In genomic region chrX:6261469-6261868, GRCm38 (mm10) we compare ENCODE assay signal across 8 mouse cellular contexts. TPM values are rescaled to one million over a fixed set of nuclear protein-coding genes. Genes with fewer than 3 reads are reported as not detected.
DNase-seq lines count a peak whose midpoint lies in the region; ATAC-seq and TF ChIP-seq lines count a peak whose summit lies in the region.

No protein-coding gene starts in this region.

- no peak overlapping the region for H3K4me3 ChIP-seq in heart, embryonic 12.5 days
- H3K4me3 ChIP-seq in hindbrain, postnatal 0 days (ENCODE audit: low read length) = no peak overlapping the region
- H3K4me3 ChIP-seq in midbrain, embryonic 13.5 days (replicated peaks) = no peak overlapping the region
- no peak overlapping the region for H3K4me3 ChIP-seq in spleen, adult 2 months (ENCODE audit: extremely low read depth, insufficient read depth, insufficient read length)

- intact Hi-C loops in left cerebral cortex, postnatal 14 days (cut with DNase I) = loop anchor here (2.0 kb wide), 1 partner anchor 213 kb away; no protein-coding TSS in a partner anchor

- ATAC-seq in heart, embryonic 12.5 days (ENCODE audit: insufficient number of reproducible peaks, low FRiP score) = no peak
- ATAC-seq in hindbrain, postnatal 0 days = peak; percentile 81
- ATAC-seq in midbrain, embryonic 13.5 days = peak; percentile 77

- H3K9me3 ChIP-seq in heart, embryonic 12.5 days (replicated peaks) = no peaks in the 10 kb centered on the region
- no peaks in the 10 kb centered on the region for H3K9me3 ChIP-seq in hindbrain, postnatal 0 days (ENCODE audit: low read length)
- H3K9me3 ChIP-seq in midbrain, embryonic 13.5 days = no peaks in the 10 kb centered on the region

- H3K27ac ChIP-seq in heart, embryonic 12.5 days (ENCODE audit: poor library complexity, severe bottlenecking) = no peak overlapping the region
- H3K27ac ChIP-seq in hindbrain, postnatal 0 days = no peak overlapping the region
- no peak overlapping the region for H3K27ac ChIP-seq in midbrain, embryonic 13.5 days
- H3K27ac ChIP-seq in spleen, adult 2 months (ENCODE audit: insufficient read depth, low read length) = no peak overlapping the region

- H3K9ac ChIP-seq in heart, embryonic 12.5 days = no peak overlapping the region
- no peak overlapping the region for H3K9ac ChIP-seq in hindbrain, postnatal 0 days (replicated peaks; ENCODE audit: low read length)
- no peak overlapping the region for H3K9ac ChIP-seq in midbrain, embryonic 13.5 days (replicated peaks)

- H3K4me1 ChIP-seq in heart, embryonic 12.5 days (replicated peaks) = no peaks in the 10 kb centered on the region
- no peaks in the 10 kb centered on the region for H3K4me1 ChIP-seq in hindbrain, postnatal 0 days (ENCODE audit: insufficient read depth, low read length)
- no peaks in the 10 kb centered on the region for H3K4me1 ChIP-seq in midbrain, embryonic 13.5 days (replicated peaks)
- H3K4me1 ChIP-seq in spleen, adult 2 months (ENCODE audit: control insufficient read depth, insufficient read depth, insufficient read length) = no peaks in the 10 kb centered on the region

- DNase-seq in heart, adult 11 months = peak; percentile 85
- DNase-seq in cerebellum, adult 9-10 months = peak; percentile 46
- peak; percentile 21 to 54 for DNase-seq in frontal cortex, postnatal 10 days (ENCODE audit: low spot score in 2 of 2)
- DNase-seq in hindbrain, postnatal 0 days (ENCODE audit: low spot score) = peak; percentile 82
- DNase-seq in left cerebral cortex, postnatal 14 days (ENCODE audit: low spot score in 2 of 2) = peak; percentile 63 to 78
- no peak for DNase-seq in spleen, adult 2 months (ENCODE audit: low read depth in 1 of 2, low spot score in 2 of 2)

- peak; percentile 91 for TF ChIP-seq CTCF in hindbrain, postnatal 0 days (IDR thresholded peaks at IDR 0.05; ENCODE audit: low read depth)
- TF ChIP-seq CTCF in spleen, adult 2 months (IDR thresholded peaks at IDR 0.05; ENCODE audit: extremely low read depth, insufficient read depth, insufficient read length, insufficient replicate concordance) = peak; percentile 39; the same call in 1 of the 2 replicates

- H3K36me3 ChIP-seq in heart, embryonic 12.5 days = no peaks in the 10 kb centered on the region
- H3K36me3 ChIP-seq in hindbrain, postnatal 0 days (ENCODE audit: insufficient read depth, low read length) = no peaks in the 10 kb centered on the region
- no peaks in the 10 kb centered on the region for H3K36me3 ChIP-seq in midbrain, embryonic 13.5 days
- no peaks in the 10 kb centered on the region for H3K36me3 ChIP-seq in spleen, adult 2 months (ENCODE audit: control insufficient read depth, insufficient read depth, low read length)

- 74% methylated on average over 1 of the region's 1 CpGs for whole genome bisulfite sequencing in heart, embryonic 12.5 days
- WGBS in hindbrain, postnatal 0 days = 87% methylated on average over 1 of the region's 1 CpGs
- WGBS in midbrain, embryonic 13.5 days = 77% methylated on average over 1 of the region's 1 CpGs
- 96% methylated on average over 1 of the region's 1 CpGs for WGBS in spleen, adult 2 months

- no peak for TF ChIP-seq POLR2A in spleen, adult 2 months (IDR thresholded peaks at IDR 0.05; ENCODE audit: low read depth, low read length)

- no peak overlapping the region for H3K4me2 ChIP-seq in heart, embryonic 12.5 days
- H3K4me2 ChIP-seq in hindbrain, postnatal 0 days (ENCODE audit: low read depth, low read length) = no peak overlapping the region
- no peak overlapping the region for H3K4me2 ChIP-seq in midbrain, embryonic 13.5 days (replicated peaks)

- no peaks in the 10 kb centered on the region for H3K27me3 ChIP-seq in heart, embryonic 12.5 days (replicated peaks)
- H3K27me3 ChIP-seq in hindbrain, postnatal 0 days (ENCODE audit: insufficient read depth, low read length) = no peaks in the 10 kb centered on the region
- no peaks in the 10 kb centered on the region for H3K27me3 ChIP-seq in midbrain, embryonic 13.5 days
- no peaks in the 10 kb centered on the region for H3K27me3 ChIP-seq in spleen, adult 2 months (ENCODE audit: control insufficient read depth, insufficient read depth, low read length)

RNA-seq across cellular contexts. Expression of gene Bmp15, which starts 59.1 kb away (rescaled TPM):
- polyA plus RNA-seq in heart, embryonic 12.5 days (2016; fragmentation: Nextera tagmentation; extraction: Ambion mirVana) = 0.89 and 0.90 TPM in 2 replicates
- total RNA-seq in hindbrain, postnatal 0 days (2014; rRNA removed) = 0.07 and 0.10 TPM in 2 replicates
- polyA plus RNA-seq in hindbrain, postnatal 0 days (2015; fragmentation: Nextera tagmentation; extraction: Ambion mirVana) = 0.20 and 0.29 TPM in 2 replicates
- total RNA-seq in left cerebral cortex, postnatal 14 days (2021) = under 1 TPM; 0.32 to 0.37 TPM
- 0.08 TPM in 1 of 2 replicates, not detected in the other for polyA plus RNA-seq in midbrain, embryonic 13.5 days (2015; fragmentation: Nextera tagmentation; extraction: Ambion mirVana)
- polyA plus RNA-seq in spleen, adult 2 months (2012; rRNA removed) = not detected in 2 replicates

Comparison
In these comparisons a context has a peak if more than half of its experiments do, and no peak if none do; other contexts are left out.
1. DNase-seq: peak in heart, adult 11 months (single experiment), cerebellum, adult 9-10 months (single experiment), frontal cortex, postnatal 10 days (2 of 2), hindbrain, postnatal 0 days (single experiment) and left cerebral cortex, postnatal 14 days (2 of 2); none in spleen, adult 2 months (0 of 2).